Mouse (Mus musculus) brown adipose tissue, adult 24 weeks (tissue): ENCODE measurements around the gene Pard3. TPM values are rescaled to one million over a fixed set of nuclear protein-coding genes. Genes with fewer than 3 reads are reported as not detected.

ENCODE experiments used
- H3K27ac ChIP-seq: fragments of 200-500 bp; replicated peaks from 2 replicates; pipeline ENCODE4 v1.5.1; 2012; ENCODE audit warnings: low read depth, mild to moderate bottlenecking, low read length
- H3K4me1 ChIP-seq: fragments of 200-500 bp; 2 replicates; pipeline ENCODE4 v1.6.1; 2012; ENCODE audit warnings: low read length, mixed read lengths; ENCODE audit not compliant: control insufficient read depth, insufficient read depth, insufficient read length
- H3K4me3 ChIP-seq: fragments of 200-500 bp; 2 replicates; pipeline ENCODE4 v1.5.1; 2012; ENCODE audit warnings: low read depth, mild to moderate bottlenecking, low read length, moderate library complexity; ENCODE audit not compliant: insufficient read depth
- polyA plus RNA-seq: library from polyadenylated mRNA; stranded (reverse); fragments of >200 nt; gene quantifications from 2 replicates; pipeline ENCODE4 v1.2.4, GENCODE M21; 2012; ENCODE audit not compliant: missing spikeins, insufficient read depth, insufficient read length

Gene Pard3
- polyA plus RNA-seq, 1 experiment: 14.6 TPM

GRCm38 (mm10) chr8:127550928-127551327 lies 487.2 kb downstream of the Pard3 start:
- H3K4me3 ChIP-seq: no peak overlapping the region
- peaks cover 3% of the 10 kb centered on the region; the same call in 1 of the 2 replicates for H3K4me1 ChIP-seq
- H3K27ac ChIP-seq: no peak overlapping the region

GRCm38 (mm10) chr8:127552161-127552595 lies 488.5 kb downstream of the Pard3 start:
- Histone ChIP-seq H3K4me1 (no peaks in the 10 kb centered on the region), H3K27ac (no peak overlapping the region), H3K4me3 (no peak overlapping the region)

GRCm38 (mm10) chr8:127552836-127553235 lies 489.1 kb downstream of the Pard3 start:
- Histone ChIP-seq H3K4me1 (no peaks in the 10 kb centered on the region), H3K27ac (no peak overlapping the region), H3K4me3 (no peak overlapping the region)

GRCm38 (mm10) chr8:127553582-127553981 lies 489.9 kb downstream of the Pard3 start:
- Histone ChIP-seq H3K27ac (no peak overlapping the region), H3K4me1 (no peaks in the 10 kb centered on the region), H3K4me3 (no peak overlapping the region)

GRCm38 (mm10) chr8:127555795-127556194 lies 492.1 kb downstream of the Pard3 start:
- H3K27ac ChIP-seq: no peak overlapping the region
- no peaks in the 10 kb centered on the region for H3K4me1 ChIP-seq
- H3K4me3 ChIP-seq: no peak overlapping the region

GRCm38 (mm10) chr8:127556964-127557363 lies 493.3 kb downstream of the Pard3 start:
- H3K27ac ChIP-seq: no peak overlapping the region
- H3K4me3 ChIP-seq: no peak overlapping the region
- no peaks in the 10 kb centered on the region for H3K4me1 ChIP-seq

GRCm38 (mm10) chr8:127557566-127557965 lies 493.9 kb downstream of the Pard3 start:
- Histone ChIP-seq H3K27ac (no peak overlapping the region), H3K4me1 (no peaks in the 10 kb centered on the region), H3K4me3 (no peak overlapping the region)

- Histone ChIP-seq H3K4me3 (no peak overlapping the region), H3K27ac (no peak overlapping the region), H3K4me1 (no peaks in the 10 kb centered on the region)
These were observed 499.9 kb downstream of the Pard3 start for GRCm38 (mm10) chr8:127563634-127564033.

- H3K27ac ChIP-seq: no peak overlapping the region
- no peaks in the 10 kb centered on the region for H3K4me1 ChIP-seq
- no peak overlapping the region for H3K4me3 ChIP-seq
These were observed 500.7 kb downstream of the Pard3 start for GRCm38 (mm10) chr8:127564426-127564825.

GRCm38 (mm10) chr8:127569212-127569611 lies 505.5 kb downstream of the Pard3 start:
- Histone ChIP-seq H3K4me3 (no peak overlapping the region), H3K27ac (no peak overlapping the region), H3K4me1 (no peaks in the 10 kb centered on the region)

- H3K4me3 ChIP-seq: no peak overlapping the region
- no peak overlapping the region for H3K27ac ChIP-seq
- no peaks in the 10 kb centered on the region for H3K4me1 ChIP-seq
These were observed 506.8 kb downstream of the Pard3 start for GRCm38 (mm10) chr8:127570527-127570926.

GRCm38 (mm10) chr8:127572493-127572892 lies 508.8 kb downstream of the Pard3 start:
- H3K4me3 ChIP-seq: no peak overlapping the region
- H3K4me1 ChIP-seq: no peaks in the 10 kb centered on the region
- no peak overlapping the region for H3K27ac ChIP-seq

GRCm38 (mm10) chr8:127576657-127577056 lies 513.0 kb downstream of the Pard3 start:
- no peak overlapping the region for H3K27ac ChIP-seq
- no peak overlapping the region for H3K4me3 ChIP-seq
- H3K4me1 ChIP-seq: no peaks in the 10 kb centered on the region

GRCm38 (mm10) chr8:127577656-127578055 lies 514.0 kb downstream of the Pard3 start:
- no peaks in the 10 kb centered on the region for H3K4me1 ChIP-seq
- H3K27ac ChIP-seq: no peak overlapping the region
- H3K4me3 ChIP-seq: no peak overlapping the region

- Histone ChIP-seq H3K27ac (no peak overlapping the region), H3K4me1 (no peaks in the 10 kb centered on the region), H3K4me3 (no peak overlapping the region)
These were observed 515.7 kb downstream of the Pard3 start for GRCm38 (mm10) chr8:127579436-127579835.

GRCm38 (mm10) chr8:127583429-127583828 lies 519.7 kb downstream of the Pard3 start:
- no peak overlapping the region for H3K27ac ChIP-seq
- no peaks in the 10 kb centered on the region for H3K4me1 ChIP-seq
- H3K4me3 ChIP-seq: no peak overlapping the region

GRCm38 (mm10) chr8:127585618-127586017 lies 521.9 kb downstream of the Pard3 start:
- Histone ChIP-seq H3K27ac (no peak overlapping the region), H3K4me1 (no peaks in the 10 kb centered on the region), H3K4me3 (no peak overlapping the region)
